Comparison of ENCODE assay signal across 24 mouse cellular contexts in genomic region chr8:108563420-108563819, GRCm38 (mm10).
DNase-seq lines count a peak whose midpoint lies in the region; ATAC-seq lines count a peak whose summit lies in the region.
"Had no signal": no experiment of that assay in that cellular context is flagged by ENCODE, and none has a peak within 500 bp of the region (broad histone marks: within the 10 kb centered on the region; RNA-seq: fewer than 3 reads in every experiment).

No protein-coding gene starts in this region.

- no peaks in the 10 kb centered on the region; the same call in 1 of the 2 replicates for H3K9me3 ChIP-seq in midbrain, embryonic 11.5 days (ENCODE audit: control insufficient read depth, low read length)
- no peaks in the 10 kb centered on the region; the same call in 1 of the 2 replicates for H3K9me3 ChIP-seq in midbrain, embryonic 15.5 days
- no peaks in the 10 kb centered on the region for H3K9me3 ChIP-seq in kidney, embryonic 14.5 days (ENCODE audit: control insufficient read depth, low read length)
- H3K9me3 ChIP-seq: embryonic facial prominence, embryonic 12.5 days; forebrain, embryonic 13.5 days; forebrain, embryonic 15.5 days had no signal

- no peaks in the 10 kb centered on the region for H3K27me3 ChIP-seq in midbrain, embryonic 11.5 days (ENCODE audit: control insufficient read depth, insufficient read depth, low read length)
- no peaks in the 10 kb centered on the region for H3K27me3 ChIP-seq in midbrain, embryonic 15.5 days (replicated peaks)
- no peaks in the 10 kb centered on the region for H3K27me3 ChIP-seq in kidney, embryonic 14.5 days (ENCODE audit: control insufficient read depth, insufficient read depth, low read length)
- H3K27me3 ChIP-seq: CH12.LX; embryonic facial prominence, embryonic 12.5 days; forebrain, embryonic 13.5 days; forebrain, embryonic 15.5 days had no signal

- peak; percentile 52 for DNase-seq in heart, adult 11 months
- no peak for DNase-seq in heart, postnatal 25 days (ENCODE audit: low spot score)
- DNase-seq in midbrain, embryonic 11.5 days (ENCODE audit: low spot score, missing footprints): peak; percentile 79
- DNase-seq in ES-CJ7 (ENCODE audit: low read depth, low spot score) (peak; percentile 53), ZHBTc4 (ENCODE audit: low read depth, low spot score) (peak; percentile 36)
- DNase-seq: adrenal gland, adult 2 months; adrenal gland, postnatal 10 days; adrenal gland, postnatal 25 days; B cell, adult 2 months; cerebellum, adult 11-12 months; cerebellum, adult 2 months; cerebellum, adult 9-10 months; cerebellum, postnatal 10 days; cerebellum, postnatal 25 days had no signal

- no peak overlapping the region for H3K4me3 ChIP-seq in midbrain, embryonic 11.5 days (ENCODE audit: low read depth, low read length)
- H3K4me3 ChIP-seq in midbrain, embryonic 15.5 days: no peak overlapping the region
- H3K4me3 ChIP-seq in kidney, embryonic 14.5 days (ENCODE audit: low read length): no peak overlapping the region
- H3K4me3 ChIP-seq: embryonic facial prominence, embryonic 10.5 days; embryonic facial prominence, embryonic 12.5 days; forebrain, embryonic 13.5 days; forebrain, embryonic 15.5 days had no signal

- no peak overlapping the region for H3K4me2 ChIP-seq in midbrain, embryonic 11.5 days
- no peak overlapping the region for H3K4me2 ChIP-seq in midbrain, embryonic 15.5 days
- no peak overlapping the region for H3K4me2 ChIP-seq in kidney, embryonic 14.5 days (replicated peaks; ENCODE audit: low read depth, low read length)
- H3K4me2 ChIP-seq: embryonic facial prominence, embryonic 12.5 days; forebrain, embryonic 13.5 days; forebrain, embryonic 15.5 days had no signal

- H3K9ac ChIP-seq in midbrain, embryonic 11.5 days (ENCODE audit: low read length): no peak overlapping the region
- H3K9ac ChIP-seq in midbrain, embryonic 15.5 days: no peak overlapping the region
- H3K9ac ChIP-seq in kidney, embryonic 14.5 days (ENCODE audit: low read depth, low read length): no peak overlapping the region
- H3K9ac ChIP-seq: embryonic facial prominence, embryonic 12.5 days; forebrain, embryonic 13.5 days; forebrain, embryonic 15.5 days; forebrain, postnatal 0 days had no signal

- no peak overlapping the region for H3K27ac ChIP-seq in midbrain, embryonic 11.5 days (ENCODE audit: low read depth, low read length)
- H3K27ac ChIP-seq in midbrain, embryonic 15.5 days: no peak overlapping the region
- no peak overlapping the region for H3K27ac ChIP-seq in kidney, embryonic 14.5 days (ENCODE audit: low read depth, low read length)
- H3K27ac ChIP-seq: embryonic facial prominence, embryonic 10.5 days; embryonic facial prominence, embryonic 12.5 days; forebrain, embryonic 13.5 days; forebrain, embryonic 15.5 days had no signal

- ATAC-seq in midbrain, embryonic 11.5 days (ENCODE audit: low FRiP score): no peak
- ATAC-seq in midbrain, embryonic 15.5 days (replicated peaks): no peak
- no peak for ATAC-seq in kidney, embryonic 14.5 days (ENCODE audit: low FRiP score, low TSS enrichment)
- ATAC-seq in granulocyte monocyte progenitor cell, adult 5-6 weeks (replicated peaks; ENCODE audit: poor library complexity, severe bottlenecking): no peak
- ATAC-seq: CD4-positive, CD25-positive, alpha-beta regulatory T cell, adult 4 months; forebrain, embryonic 13.5 days; forebrain, embryonic 15.5 days; forebrain, postnatal 0 days had no signal

- 84% methylated on average over 6 of the region's 6 CpGs for WGBS in midbrain, embryonic 11.5 days
- WGBS in midbrain, embryonic 15.5 days: 59% methylated on average over 6 of the region's 6 CpGs
- 69% methylated on average over 6 of the region's 6 CpGs for WGBS in kidney, embryonic 14.5 days

- H3K36me3 ChIP-seq in midbrain, embryonic 11.5 days (ENCODE audit: control insufficient read depth, insufficient read depth, low read length): no peaks in the 10 kb centered on the region
- H3K36me3 ChIP-seq in midbrain, embryonic 15.5 days (replicated peaks): no peaks in the 10 kb centered on the region
- no peaks in the 10 kb centered on the region for H3K36me3 ChIP-seq in kidney, embryonic 14.5 days (ENCODE audit: control insufficient read depth, insufficient read depth, low read length)
- H3K36me3 ChIP-seq: embryonic facial prominence, embryonic 10.5 days; embryonic facial prominence, embryonic 12.5 days; forebrain, embryonic 15.5 days had no signal

- no peaks in the 10 kb centered on the region for H3K4me1 ChIP-seq in midbrain, embryonic 11.5 days (ENCODE audit: control insufficient read depth, insufficient read depth, low read length)
- H3K4me1 ChIP-seq in midbrain, embryonic 15.5 days: 0 out of 2 replicates have a peak, but pooled peaks cover 4% of the 10 kb centered on the region
- H3K4me1 ChIP-seq in kidney, embryonic 14.5 days (ENCODE audit: control insufficient read depth, insufficient read depth, low read length): no peaks in the 10 kb centered on the region
- H3K4me1 ChIP-seq: embryonic facial prominence, embryonic 10.5 days; embryonic facial prominence, embryonic 12.5 days had no signal

- intact Hi-C loops in heart, postnatal 25 days (cut with DNase I): no loop called here
